Mouse (Mus musculus): ENCODE results near the gene Sec22a. TPM values are rescaled to one million over a fixed set of nuclear protein-coding genes. Genes with fewer than 3 reads are reported as not detected.

The Sec22a gene
- total RNA-seq, 1 experiment, result 16.7 TPM

- Histone ChIP-seq H3K9me3 (ENCODE audit: control insufficient read depth, insufficient read depth, low read depth, low read length) (no peaks in the 10 kb centered on the region), H3K9ac (ENCODE audit: insufficient read depth, low read depth, low read length, poor library complexity, severe bottlenecking) (no peak overlapping the region), H3K4me1 (ENCODE audit: control insufficient read depth in 2 of 2, insufficient read depth in 2 of 2, low read length in 2 of 2, poor library complexity in 1 of 2) (no peaks in the 10 kb centered on the region), H3K27ac (ENCODE audit: insufficient read depth, low read depth, low read length, poor library complexity, severe bottlenecking) (no peak overlapping the region), H3K36me3 (ENCODE audit: control insufficient read depth, insufficient read depth, low read length, poor library complexity, severe bottlenecking) (peaks cover 2% of the 10 kb centered on the region; the same call in 1 of the 2 replicates), H3K4me3 (ENCODE audit: insufficient read depth in 1 of 2, low read depth in 1 of 2, low read length in 2 of 2, poor library complexity in 1 of 2, severe bottlenecking in 1 of 2) (no peak overlapping the region)
- TF ChIP-seq HCFC1 (IDR thresholded peaks at IDR 0.05; ENCODE audit: borderline replicate concordance, insufficient read depth, low read length) (no peak), MAFK (IDR thresholded peaks at IDR 0.05; ENCODE audit: insufficient read depth, low read depth, low read length) (no peak), CHD2 (IDR thresholded peaks at IDR 0.05; ENCODE audit: low read depth, low read length) (no peak), ZNF384 (IDR thresholded peaks at IDR 0.05; ENCODE audit: low read depth, low read length) (no peak), ZC3H11A (IDR thresholded peaks at IDR 0.05; ENCODE audit: borderline replicate concordance, low read depth, low read length) (no peak)
- no peak for DNase-seq (ENCODE audit: low read depth, low spot score)
- in situ Hi-C loops (cut with MboI; ENCODE audit: low sequenced_read_pairs in 2 of 2, unreplicated experiment in 2 of 2), result no loop called here
Observed at GRCm38 (mm10) chr16:35310551-35311110, 53.1 kb downstream of the Sec22a start.

- TF ChIP-seq ZNF384 (IDR thresholded peaks at IDR 0.05; ENCODE audit: low read depth, low read length) (no peak), MAFK (IDR thresholded peaks at IDR 0.05; ENCODE audit: insufficient read depth, low read depth, low read length) (no peak), CHD2 (IDR thresholded peaks at IDR 0.05; ENCODE audit: low read depth, low read length) (no peak), ZC3H11A (IDR thresholded peaks at IDR 0.05; ENCODE audit: borderline replicate concordance, low read depth, low read length) (no peak), HCFC1 (IDR thresholded peaks at IDR 0.05; ENCODE audit: borderline replicate concordance, insufficient read depth, low read length) (no peak)
- DNase-seq (ENCODE audit: low read depth, low spot score), result no peak
Observed at GRCm38 (mm10) chr16:35309634-35310033, 54.1 kb downstream of the Sec22a start.

GRCm38 (mm10) chr16:35308486-35309143 is 55.1 kb downstream of the Sec22a start:
- no peaks in the 10 kb centered on the region for H3K36me3 ChIP-seq (ENCODE audit: control insufficient read depth, insufficient read depth, low read length, poor library complexity, severe bottlenecking)
- no peaks in the 10 kb centered on the region for H3K9me3 ChIP-seq (ENCODE audit: control insufficient read depth, insufficient read depth, low read depth, low read length)
- no peak for DNase-seq (ENCODE audit: low read depth, low spot score)
- no peak overlapping the region for H3K27ac ChIP-seq (ENCODE audit: insufficient read depth, low read depth, low read length, poor library complexity, severe bottlenecking)
- H3K4me3 ChIP-seq (ENCODE audit: insufficient read depth in 1 of 2, low read depth in 1 of 2, low read length in 2 of 2, poor library complexity in 1 of 2, severe bottlenecking in 1 of 2), result no peak overlapping the region
- no peaks in the 10 kb centered on the region for H3K4me1 ChIP-seq (ENCODE audit: control insufficient read depth in 2 of 2, insufficient read depth in 2 of 2, low read length in 2 of 2, poor library complexity in 1 of 2)
- in situ Hi-C loops (cut with MboI; ENCODE audit: low sequenced_read_pairs in 2 of 2, unreplicated experiment in 2 of 2), result no loop called here
- H3K9ac ChIP-seq (ENCODE audit: insufficient read depth, low read depth, low read length, poor library complexity, severe bottlenecking), result no peak overlapping the region
- TF ChIP-seq ZNF384 (IDR thresholded peaks at IDR 0.05; ENCODE audit: low read depth, low read length) (no peak), MAFK (IDR thresholded peaks at IDR 0.05; ENCODE audit: insufficient read depth, low read depth, low read length) (no peak), ZC3H11A (IDR thresholded peaks at IDR 0.05; ENCODE audit: borderline replicate concordance, low read depth, low read length) (no peak), HCFC1 (IDR thresholded peaks at IDR 0.05; ENCODE audit: borderline replicate concordance, insufficient read depth, low read length) (no peak), CHD2 (IDR thresholded peaks at IDR 0.05; ENCODE audit: low read depth, low read length) (no peak)

More at GRCm38 (mm10) chr16:35309634-35310033, 54.1 kb downstream of the Sec22a start:
- Histone ChIP-seq H3K4me3 (ENCODE audit: insufficient read depth in 1 of 2, low read depth in 1 of 2, low read length in 2 of 2, poor library complexity in 1 of 2, severe bottlenecking in 1 of 2) (no peak overlapping the region), H3K9me3 (ENCODE audit: control insufficient read depth, insufficient read depth, low read depth, low read length) (no peaks in the 10 kb centered on the region), H3K4me1 (ENCODE audit: control insufficient read depth in 2 of 2, insufficient read depth in 2 of 2, low read length in 2 of 2, poor library complexity in 1 of 2) (no peaks in the 10 kb centered on the region), H3K36me3 (ENCODE audit: control insufficient read depth, insufficient read depth, low read length, poor library complexity, severe bottlenecking) (peaks cover 2% of the 10 kb centered on the region; the same call in 1 of the 2 replicates), H3K9ac (ENCODE audit: insufficient read depth, low read depth, low read length, poor library complexity, severe bottlenecking) (no peak overlapping the region), H3K27ac (ENCODE audit: insufficient read depth, low read depth, low read length, poor library complexity, severe bottlenecking) (no peak overlapping the region)
- in situ Hi-C loops (cut with MboI; ENCODE audit: low sequenced_read_pairs in 2 of 2, unreplicated experiment in 2 of 2), result no loop called here

- DNase-seq (ENCODE audit: low read depth, low spot score), result no peak
- Histone ChIP-seq H3K4me3 (ENCODE audit: insufficient read depth in 1 of 2, low read depth in 1 of 2, low read length in 2 of 2, poor library complexity in 1 of 2, severe bottlenecking in 1 of 2) (no peak overlapping the region), H3K9ac (ENCODE audit: insufficient read depth, low read depth, low read length, poor library complexity, severe bottlenecking) (no peak overlapping the region), H3K27ac (ENCODE audit: insufficient read depth, low read depth, low read length, poor library complexity, severe bottlenecking) (no peak overlapping the region), H3K4me1 (ENCODE audit: control insufficient read depth in 2 of 2, insufficient read depth in 2 of 2, low read length in 2 of 2, poor library complexity in 1 of 2) (no peaks in the 10 kb centered on the region), H3K36me3 (ENCODE audit: control insufficient read depth, insufficient read depth, low read length, poor library complexity, severe bottlenecking) (no peaks in the 10 kb centered on the region), H3K9me3 (ENCODE audit: control insufficient read depth, insufficient read depth, low read depth, low read length) (no peaks in the 10 kb centered on the region)
- in situ Hi-C loops (cut with MboI; ENCODE audit: low sequenced_read_pairs in 2 of 2, unreplicated experiment in 2 of 2), result no loop called here
- no peak for TF ChIP-seq CHD2 (IDR thresholded peaks at IDR 0.05; ENCODE audit: low read depth, low read length)
- TF ChIP-seq ZNF384 (IDR thresholded peaks at IDR 0.05; ENCODE audit: low read depth, low read length), result no peak
- TF ChIP-seq MAFK (IDR thresholded peaks at IDR 0.05; ENCODE audit: insufficient read depth, low read depth, low read length), result no peak
- TF ChIP-seq ZC3H11A (IDR thresholded peaks at IDR 0.05; ENCODE audit: borderline replicate concordance, low read depth, low read length), result no peak
- no peak for TF ChIP-seq HCFC1 (IDR thresholded peaks at IDR 0.05; ENCODE audit: borderline replicate concordance, insufficient read depth, low read length)
Observed at GRCm38 (mm10) chr16:35308016-35308415, 55.7 kb downstream of the Sec22a start.
